7 mouse cellular contexts compared by ENCODE assay signal in genomic region chr8:126591141-126591820, GRCm38 (mm10). TPM values are rescaled to one million over a fixed set of nuclear protein-coding genes. Genes with fewer than 3 reads are reported as not detected.
DNase-seq lines count a peak whose midpoint lies in the region; ATAC-seq and TF ChIP-seq lines count a peak whose summit lies in the region.

No protein-coding gene starts in this region.

- H3K9ac ChIP-seq in heart, embryonic 11.5 days (ENCODE audit: low read depth, low read length) = peak overlapping the region; percentile 100
- H3K9ac ChIP-seq in lung, embryonic 16.5 days (ENCODE audit: low read length) = peak overlapping the region; percentile 100

- no peak for TF ChIP-seq CTCF in G1E (IDR thresholded peaks at IDR 0.05; ENCODE audit: low read depth, low read length)

- peak; percentile 63 to 66 for DNase-seq in B cell, adult 2 months
- DNase-seq in G1E (ENCODE audit: low spot score) = no peak
- DNase-seq in embryo, embryonic 11 days = peak; percentile 53
- DNase-seq in kidney, postnatal 14 days = peak; percentile 66
- peak; percentile 50 for DNase-seq in right cerebral cortex, postnatal 14 days

- peaks cover 55% of the 10 kb centered on the region for H3K36me3 ChIP-seq in G1E (replicated peaks)
- peaks cover 6% of the 10 kb centered on the region for H3K36me3 ChIP-seq in heart, embryonic 11.5 days (ENCODE audit: control insufficient read depth, insufficient read depth, low read length)
- peaks cover 9% of the 10 kb centered on the region; the same call in 1 of the 2 replicates for H3K36me3 ChIP-seq in lung, embryonic 16.5 days (ENCODE audit: control insufficient read depth, insufficient read depth, low read length)

- H3K4me2 ChIP-seq in heart, embryonic 11.5 days = peak overlapping the region; percentile 99
- H3K4me2 ChIP-seq in lung, embryonic 16.5 days (ENCODE audit: low read depth, low read length) = peak overlapping the region; percentile 94

- H3K9me3 ChIP-seq in G1E (replicated peaks) = no peaks in the 10 kb centered on the region
- H3K9me3 ChIP-seq in heart, embryonic 11.5 days (replicated peaks; ENCODE audit: control insufficient read depth, low read length) = no peaks in the 10 kb centered on the region
- no peaks in the 10 kb centered on the region for H3K9me3 ChIP-seq in lung, embryonic 16.5 days (ENCODE audit: control insufficient read depth, low read length)

- H3K27ac ChIP-seq in heart, embryonic 11.5 days (ENCODE audit: low read depth, low read length) = peak overlapping the region; percentile 99
- H3K27ac ChIP-seq in lung, embryonic 16.5 days (ENCODE audit: low read length) = peak overlapping the region; percentile 100

- WGBS in heart, embryonic 11.5 days (ENCODE audit: insufficient replicate concordance) = 3% methylated on average over 20 of the region's 20 CpGs
- under 1% methylated on average over 20 of the region's 20 CpGs for WGBS in lung, embryonic 16.5 days

- no peak for ATAC-seq in G1E (ENCODE audit: extremely low read depth, insufficient number of reproducible peaks, low FRiP score, poor library complexity, severe bottlenecking)
- ATAC-seq in heart, embryonic 11.5 days (replicated peaks; ENCODE audit: insufficient number of reproducible peaks, low FRiP score, low TSS enrichment) = no peak
- no peak for ATAC-seq in lung, embryonic 16.5 days (ENCODE audit: low read depth)

- H3K4me1 ChIP-seq in G1E (ENCODE audit: insufficient read depth, low read depth, low read length) = peaks cover 22% of the 10 kb centered on the region
- H3K4me1 ChIP-seq in heart, embryonic 11.5 days (ENCODE audit: control insufficient read depth, insufficient read depth, low read length) = peaks cover 29% of the 10 kb centered on the region
- H3K4me1 ChIP-seq in lung, embryonic 16.5 days (replicated peaks; ENCODE audit: control insufficient read depth, insufficient read depth, low read length) = peaks cover 33% of the 10 kb centered on the region

- H3K27me3 ChIP-seq in G1E (ENCODE audit: insufficient read depth, low read length) = no peaks in the 10 kb centered on the region
- no peaks in the 10 kb centered on the region for H3K27me3 ChIP-seq in heart, embryonic 11.5 days (ENCODE audit: control insufficient read depth, insufficient read depth, low read length)
- no peaks in the 10 kb centered on the region for H3K27me3 ChIP-seq in lung, embryonic 16.5 days (ENCODE audit: control insufficient read depth, insufficient read depth, low read depth, low read length)

- peak overlapping the region; percentile 99 for H3K4me3 ChIP-seq in G1E (ENCODE audit: low read depth, low read length)
- H3K4me3 ChIP-seq in heart, embryonic 11.5 days (ENCODE audit: low read depth, low read length) = peak overlapping the region; percentile 100
- H3K4me3 ChIP-seq in lung, embryonic 16.5 days (ENCODE audit: low read length) = peak overlapping the region; percentile 100

RNA-seq across cellular contexts. Expression of gene Irf2bp2, which starts 2.5 kb away (rescaled TPM):
- total RNA-seq in G1E (2014; fragmentation: Nextera tagmentation) (231 and 246 TPM in 2 replicates), G1E (2017) (78.9 and 81.3 TPM in 2 replicates)
- polyA plus RNA-seq in G1E (2012) = 101 and 106 TPM in 2 replicates
- polyA plus RNA-seq in heart, embryonic 11.5 days (2014; fragmentation: Nextera tagmentation; extraction: Ambion mirVana) = 5.9 and 6.5 TPM in 2 replicates
- 11.7 and 12.8 TPM in 2 replicates for polyA plus RNA-seq in lung, embryonic 16.5 days (2015; fragmentation: Nextera tagmentation; extraction: Ambion mirVana)
